Mouse (Mus musculus) effector memory CD4-positive, alpha-beta T cell, adult 5 months (primary cell): ENCODE data around the gene Colca2. TPM values are rescaled to one million over a fixed set of nuclear protein-coding genes. Genes with fewer than 3 reads are reported as not detected.

Experiments used
- polyA plus RNA-seq: library from polyadenylated mRNA; unstranded; fragments of 100-300 nt; shearing (Covaris generic); gene quantifications from one replicate; pipeline ENCODE4 v1.2.1, GENCODE M21; 2017

The Colca2 gene
- polyA plus RNA-seq, result not detected

GRCm38 (mm10) chr9:51278500-51279381, at the start of gene Colca2:
TSS of gene Colca2 (minus strand) at chr9:51278569.

Other genes starting within 250 kb of the Colca2 start
- not detected for gene Btg4, start 217.7 kb downstream of the Colca2 start, polyA plus RNA-seq
- gene Layn, start 201.5 kb downstream of the Colca2 start, polyA plus RNA-seq, result not detected
- not detected for gene 4833427G06Rik, start 176.5 kb downstream of the Colca2 start, polyA plus RNA-seq
- not detected for gene Gm32742, start 113.1 kb downstream of the Colca2 start, polyA plus RNA-seq
- gene Pou2af1, start 64.9 kb downstream of the Colca2 start, polyA plus RNA-seq, result 13.0 TPM
- not detected for gene 1810046K07Rik, start 50.3 kb upstream of the Colca2 start, polyA plus RNA-seq